Mouse (Mus musculus) kidney, embryonic 16.5 days (tissue): ENCODE measurements at regions not wholly inside any gene's neighbourhood (a gene's known extent, or its start where the extent isn't known, plus 50 kb on each side); places are given as distances from the start of the nearest gene placed in this dataset.
"Not testable (repeated sequence)": the region's sequence is repeated elsewhere in the genome, so short reads cannot be mapped to it uniquely, and the experiment has no call there.

Experiments
- ATAC-seq: fragments of 200-750 bp; cut with Nextera tagmentation; 2 replicates; pipeline ENCODE4 v1.8.0; 2017; ENCODE audit warnings: moderate TSS enrichment; ENCODE audit not compliant: low FRiP score, low TSS enrichment
- H3K27ac ChIP-seq: fragments of 300-500 bp; sonication (generic); 2 replicates; pipeline ENCODE4 v1.5.1; 2014; ENCODE audit warnings: low read length
- H3K27me3 ChIP-seq: fragments of 300-500 bp; sonication (generic); 2 replicates; pipeline ENCODE4 v1.6.1; 2014; ENCODE audit warnings: low read length, control low read depth, mixed read lengths; ENCODE audit not compliant: insufficient read depth
- H3K36me3 ChIP-seq: fragments of 300-500 bp; sonication (generic); 2 replicates; pipeline ENCODE4 v1.6.1; 2014; ENCODE audit warnings: low read length, control low read depth, mixed read lengths; ENCODE audit not compliant: insufficient read depth
- H3K4me1 ChIP-seq: fragments of 300-500 bp; sonication (generic); 2 replicates; pipeline ENCODE4 v1.6.1; 2014; ENCODE audit warnings: low read length, control low read depth, mixed read lengths; ENCODE audit not compliant: insufficient read depth
- H3K4me2 ChIP-seq: fragments of 300-500 bp; sonication (generic); replicated peaks from 2 replicates; pipeline ENCODE4 v1.6.1; 2014; ENCODE audit warnings: low read depth, low read length
- H3K4me3 ChIP-seq: fragments of 300-500 bp; sonication (generic); 2 replicates; pipeline ENCODE4 v1.5.1; 2014; ENCODE audit warnings: mild to moderate bottlenecking, low read length
- H3K9ac ChIP-seq: fragments of 300-500 bp; sonication (generic); replicated peaks from 2 replicates; pipeline ENCODE4 v1.6.1; 2014; ENCODE audit warnings: low read length
- H3K9me3 ChIP-seq: fragments of 300-500 bp; sonication (generic); 2 replicates; pipeline ENCODE4 v1.6.1; 2016; ENCODE audit warnings: low read length, control low read depth
- WGBS: fragments of 180-500 bp; shearing (Covaris S2); extraction: QIAGEN DNeasy Blood & Tissue Kit; methylation state at CpG from one replicate; pipeline ENCODE4 v1.1.7; 2014; 5-methylcytosine and 5-hydroxymethylcytosine counted together

- Histone ChIP-seq H3K27me3 (no peaks in the 10 kb centered on the region), H3K9ac (no peak overlapping the region), H3K4me3 (no peak overlapping the region), H3K4me1 (no peaks in the 10 kb centered on the region), H3K4me2 (no peak overlapping the region), H3K9me3 (no peaks in the 10 kb centered on the region), H3K27ac (no peak overlapping the region), H3K36me3 (no peaks in the 10 kb centered on the region)
- ATAC-seq, result no peak
- WGBS, result 79% methylated on average over 5 of the region's 5 CpGs
These were observed 253.4 kb downstream of the Dad1 start for GRCm38 (mm10) chr14:54000527-54000926.

GRCm38 (mm10) chr14:53993427-53993826 lies 260.5 kb downstream of the Dad1 start:
- Histone ChIP-seq H3K9ac (no peak overlapping the region), H3K4me2 (no peak overlapping the region), H3K9me3 (no peaks in the 10 kb centered on the region), H3K4me1 (0 out of 2 replicates have a peak, but pooled peaks cover 8% of the 10 kb centered on the region), H3K36me3 (no peaks in the 10 kb centered on the region), H3K27me3 (no peaks in the 10 kb centered on the region), H3K4me3 (no peak overlapping the region), H3K27ac (no peak overlapping the region)
- 53% methylated on average over 2 of the region's 2 CpGs for WGBS
- ATAC-seq, result no peak

GRCm38 (mm10) chr14:53992712-53993286 lies 261.1 kb downstream of the Dad1 start:
- WGBS, result 55% methylated on average over 11 of the region's 11 CpGs
- no peaks in the 10 kb centered on the region for H3K36me3 ChIP-seq
- no peak for ATAC-seq

GRCm38 (mm10) chr14:53991390-53991789 lies 262.5 kb downstream of the Dad1 start:
- Histone ChIP-seq H3K27me3 (no peaks in the 10 kb centered on the region), H3K9me3 (no peaks in the 10 kb centered on the region), H3K27ac (no peak overlapping the region), H3K9ac (no peak overlapping the region), H3K4me1 (0 out of 2 replicates have a peak, but pooled peaks cover 8% of the 10 kb centered on the region), H3K36me3 (no peaks in the 10 kb centered on the region), H3K4me3 (no peak overlapping the region), H3K4me2 (no peak overlapping the region)
- 33% methylated on average over 4 of the region's 4 CpGs for WGBS
- ATAC-seq, result no peak

More at GRCm38 (mm10) chr14:53992712-53993286, 261.1 kb downstream of the Dad1 start:
- no peaks in the 10 kb centered on the region for H3K27me3 ChIP-seq
- H3K27ac ChIP-seq, result no peak overlapping the region
- H3K4me3 ChIP-seq, result no peak overlapping the region
- H3K4me2 ChIP-seq, result no peak overlapping the region
- no peak overlapping the region for H3K9ac ChIP-seq
- no peaks in the 10 kb centered on the region for H3K9me3 ChIP-seq
- H3K4me1 ChIP-seq, result 0 out of 2 replicates have a peak, but pooled peaks cover 8% of the 10 kb centered on the region

- Histone ChIP-seq H3K9ac (no peak overlapping the region), H3K4me1 (0 out of 2 replicates have a peak, but pooled peaks cover 3% of the 10 kb centered on the region), H3K36me3 (no peaks in the 10 kb centered on the region), H3K4me3 (no peak overlapping the region), H3K27me3 (no peaks in the 10 kb centered on the region), H3K4me2 (no peak overlapping the region), H3K27ac (no peak overlapping the region), H3K9me3 (no peaks in the 10 kb centered on the region)
- WGBS, result 68% methylated on average over 5 of the region's 5 CpGs
- ATAC-seq, result no peak
These were observed 273.1 kb downstream of the Dad1 start for GRCm38 (mm10) chr14:53980771-53981170.

DNA sequence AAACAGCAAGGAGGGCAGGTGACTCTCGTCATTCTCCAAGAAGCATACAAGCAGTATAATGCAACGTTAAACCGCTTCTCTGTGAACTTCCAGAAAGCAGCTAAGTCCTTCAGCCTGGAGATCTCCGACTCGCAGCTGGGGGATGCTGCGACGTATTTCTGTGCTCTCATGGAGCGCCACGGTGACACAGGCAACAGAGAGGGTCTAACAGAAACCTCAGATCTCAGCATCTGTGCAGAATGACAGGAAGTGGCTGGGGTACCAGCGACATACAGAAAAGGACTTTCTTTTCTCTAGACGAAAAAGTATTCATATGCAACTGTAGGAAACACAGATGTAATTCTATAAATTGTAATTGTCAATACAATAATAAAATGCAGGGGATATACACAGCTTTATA lies 292.5 kb downstream of the Dad1 start:
- H3K4me3 ChIP-seq, ATAC-seq, H3K4me2 ChIP-seq, H3K9ac ChIP-seq, H3K36me3 ChIP-seq, H3K9me3 ChIP-seq, H3K4me1 ChIP-seq, H3K27me3 ChIP-seq, H3K27ac ChIP-seq: not testable (repeated sequence)
- WGBS, result 64% methylated on average over 8 of the region's 11 CpGs

- Histone ChIP-seq H3K27ac (no peak overlapping the region), H3K9me3 (0 out of 2 replicates have a peak, but pooled peaks cover 2% of the 10 kb centered on the region), H3K27me3 (no peaks in the 10 kb centered on the region), H3K36me3 (no peaks in the 10 kb centered on the region), H3K9ac (no peak overlapping the region), H3K4me2 (no peak overlapping the region), H3K4me1 (no peaks in the 10 kb centered on the region), H3K4me3 (no peak overlapping the region)
- 52% methylated on average over 7 of the region's 7 CpGs for WGBS
- no peak for ATAC-seq
These were observed 293.1 kb downstream of the Dad1 start for GRCm38 (mm10) chr14:53960779-53961178.

DNA sequence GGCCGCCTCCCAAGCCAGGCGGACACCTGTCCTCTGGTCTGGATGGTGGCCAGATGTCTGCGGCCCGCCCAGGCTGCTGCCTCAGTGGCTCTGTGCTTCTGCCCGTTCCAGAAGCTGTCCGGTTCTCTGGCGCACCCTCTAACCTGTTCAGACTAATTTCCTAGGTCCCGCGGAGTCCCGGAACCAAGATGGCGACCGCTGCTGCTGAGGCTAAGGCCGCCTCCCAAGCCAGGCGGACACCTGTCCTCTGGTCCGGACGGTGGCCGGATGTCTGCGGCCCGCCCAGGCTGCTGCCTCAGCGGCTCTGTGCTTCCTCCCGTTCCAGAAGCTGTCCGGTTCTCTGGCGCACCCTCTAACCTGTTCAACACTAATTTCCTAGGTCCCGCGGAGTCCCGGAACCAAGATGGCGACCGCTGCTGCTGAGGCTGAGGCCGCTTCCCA lies 318.1 kb downstream of the Dad1 start:
- WGBS, result 97% methylated on average over 22 of the region's 29 CpGs

GRCm38 (mm10) chr14:53935336-53935735 lies 318.6 kb downstream of the Dad1 start:
- not testable (repeated sequence) for H3K4me2 ChIP-seq, H3K4me1 ChIP-seq, H3K9me3 ChIP-seq, H3K4me3 ChIP-seq, H3K36me3 ChIP-seq, H3K27me3 ChIP-seq, H3K27ac ChIP-seq, ATAC-seq, H3K9ac ChIP-seq
- 90% methylated on average over 5 of the region's 13 CpGs for WGBS

More for the DNA sequence above, 318.1 kb downstream of the Dad1 start:
- H3K4me2 ChIP-seq, H3K9me3 ChIP-seq, H3K27ac ChIP-seq, H3K27me3 ChIP-seq, ATAC-seq, H3K4me1 ChIP-seq, H3K36me3 ChIP-seq, H3K9ac ChIP-seq, H3K4me3 ChIP-seq: not testable (repeated sequence)

GRCm38 (mm10) chr14:53910871-53911270 lies 343.0 kb downstream of the Dad1 start:
- Histone ChIP-seq H3K9me3 (no peaks in the 10 kb centered on the region), H3K4me3 (no peak overlapping the region), H3K36me3 (no peaks in the 10 kb centered on the region), H3K27me3 (no peaks in the 10 kb centered on the region), H3K9ac (no peak overlapping the region), H3K27ac (no peak overlapping the region), H3K4me1 (no peaks in the 10 kb centered on the region), H3K4me2 (no peak overlapping the region)
- ATAC-seq, result no peak
- 63% methylated on average over 1 of the region's 1 CpGs for WGBS
